Mouse (Mus musculus) C2C12 (cell line): ENCODE data around the gene Cnn2. TPM values are rescaled to one million over a fixed set of nuclear protein-coding genes. Genes with fewer than 3 reads are reported as not detected.
A peak's percentile ranks its signal among the peaks of the same experiment; 100 is the strongest.

Source experiments
- H3K27me3 ChIP-seq: one replicate; pipeline ENCODE4 v1.6.1; 2011; ENCODE audit not compliant: control insufficient read depth, insufficient read depth, insufficient read length
- H3K36me3 ChIP-seq: one replicate; pipeline ENCODE4 v1.6.1; 2011; ENCODE audit not compliant: control insufficient read depth, insufficient read depth
- H3K4me3 ChIP-seq: one replicate; pipeline ENCODE4 v1.5.1; 2011; ENCODE audit warnings: mild to moderate bottlenecking, control low read depth; ENCODE audit not compliant: poor library complexity, insufficient read depth, severe bottlenecking
- H3K79me2 ChIP-seq: one replicate; pipeline ENCODE4 v1.6.1; 2011; ENCODE audit not compliant: control insufficient read depth, insufficient read depth
- H3K79me3 ChIP-seq: one replicate; pipeline ENCODE4 v1.6.1; 2011; ENCODE audit warnings: low read depth, control low read depth
- H3ac ChIP-seq: one replicate; pipeline ENCODE3; 2011; ENCODE audit warnings: low read depth; ENCODE audit not compliant: control insufficient read depth, insufficient read length
- CEBPB ChIP-seq: IDR thresholded peaks from one replicate; pipeline ENCODE4 v1.6.1; 2011; ENCODE audit warnings: low read depth, mild to moderate bottlenecking, control low read depth, moderate library complexity
- CTCF ChIP-seq: IDR thresholded peaks from one replicate; pipeline ENCODE4 v1.5.1; 2011; ENCODE audit not compliant: control insufficient read depth, insufficient read depth, insufficient read length
- FOSL1 ChIP-seq: IDR thresholded peaks from one replicate; pipeline ENCODE4 v1.8.0; 2011; ENCODE audit warnings: mild to moderate bottlenecking, low read length; ENCODE audit not compliant: poor library complexity, insufficient read depth, severe bottlenecking
- MAX ChIP-seq: IDR thresholded peaks from one replicate; pipeline ENCODE4 v1.6.1; 2011; ENCODE audit warnings: mild to moderate bottlenecking, control low read depth
- MYOD1 ChIP-seq: IDR thresholded peaks from one replicate; pipeline ENCODE4 v1.6.1; 2011; ENCODE audit warnings: low read depth; ENCODE audit not compliant: control insufficient read depth, insufficient read length
- MYOG ChIP-seq: IDR thresholded peaks from one replicate; pipeline ENCODE4 v1.6.1; 2011; ENCODE audit not compliant: control insufficient read depth, insufficient read length; ENCODE audit errors: extremely low read depth
- USF1 ChIP-seq: IDR thresholded peaks from one replicate; pipeline ENCODE4 v1.6.1; 2011; ENCODE audit warnings: low read depth, mild to moderate bottlenecking, control low read depth, moderate library complexity
- polyA plus RNA-seq: library from polyadenylated mRNA; unstranded; fragments of >200 nt; fragmentation: generic; extraction: Trizol; gene quantifications from one replicate; pipeline ENCODE4 v1.2.1, GENCODE M21; 2012; ENCODE audit warnings: missing spikeins

The Cnn2 gene
- polyA plus RNA-seq, 1 experiment, result 437 TPM

- Histone ChIP-seq H3K79me2 (no peaks in the 10 kb centered on the region), H3K27me3 (no peaks in the 10 kb centered on the region), H3ac (no peak overlapping the region), H3K79me3 (no peaks in the 10 kb centered on the region), H3K4me3 (no peak overlapping the region), H3K36me3 (no peaks in the 10 kb centered on the region)
- TF ChIP-seq FOSL1 (no peak), MYOD1 (peak; percentile 32)
Observed at GRCm38 (mm10) chr10:79946752-79947322, 41.5 kb upstream of the Cnn2 start.

GRCm38 (mm10) chr10:79947502-79947901, 40.9 kb upstream of the Cnn2 start:
- no peaks in the 10 kb centered on the region for H3K79me2 ChIP-seq
- H3K36me3 ChIP-seq, result no peaks in the 10 kb centered on the region
- H3K4me3 ChIP-seq, result no peak overlapping the region
- no peaks in the 10 kb centered on the region for H3K27me3 ChIP-seq
- H3ac ChIP-seq, result no peak overlapping the region
- no peaks in the 10 kb centered on the region for H3K79me3 ChIP-seq
- TF ChIP-seq CTCF, result no peak
- TF ChIP-seq FOSL1, result no peak
- no peak for TF ChIP-seq MYOG
- no peak for TF ChIP-seq MYOD1
- no peak for TF ChIP-seq USF1
- no peak for TF ChIP-seq MAX
- no peak for TF ChIP-seq CEBPB

GRCm38 (mm10) chr10:79949873-79950272, 38.5 kb upstream of the Cnn2 start:
- Histone ChIP-seq H3K79me3 (no peaks in the 10 kb centered on the region), H3K36me3 (no peaks in the 10 kb centered on the region), H3ac (no peak overlapping the region), H3K27me3 (no peaks in the 10 kb centered on the region), H3K79me2 (no peaks in the 10 kb centered on the region), H3K4me3 (no peak overlapping the region)
- TF ChIP-seq CEBPB, result no peak
- no peak for TF ChIP-seq MAX
- no peak for TF ChIP-seq FOSL1
- TF ChIP-seq MYOD1, result no peak
- TF ChIP-seq MYOG, result no peak
- no peak for TF ChIP-seq USF1
- no peak for TF ChIP-seq CTCF

- TF ChIP-seq FOSL1, result peak; percentile 61
- TF ChIP-seq MYOG, result no peak
- TF ChIP-seq MYOD1, result peak; percentile 79
- Histone ChIP-seq H3K36me3 (no peaks in the 10 kb centered on the region), H3ac (no peak overlapping the region), H3K79me2 (no peaks in the 10 kb centered on the region), H3K27me3 (no peaks in the 10 kb centered on the region), H3K4me3 (no peak overlapping the region), H3K79me3 (no peaks in the 10 kb centered on the region)
Observed at GRCm38 (mm10) chr10:79950661-79951060, 37.7 kb upstream of the Cnn2 start.

GRCm38 (mm10) chr10:79953946-79954345, 34.4 kb upstream of the Cnn2 start:
- TF ChIP-seq FOSL1, result no peak
- peak; percentile 73 for TF ChIP-seq CTCF
- no peak overlapping the region for H3ac ChIP-seq
- no peaks in the 10 kb centered on the region for H3K79me3 ChIP-seq
- H3K4me3 ChIP-seq, result no peak overlapping the region
- H3K27me3 ChIP-seq, result no peaks in the 10 kb centered on the region
- H3K36me3 ChIP-seq, result no peaks in the 10 kb centered on the region
- H3K79me2 ChIP-seq, result no peaks in the 10 kb centered on the region

- Histone ChIP-seq H3K79me3 (peaks cover 7% of the 10 kb centered on the region), H3K36me3 (no peaks in the 10 kb centered on the region), H3K4me3 (no peak overlapping the region), H3ac (no peak overlapping the region), H3K27me3 (no peaks in the 10 kb centered on the region), H3K79me2 (peaks cover 8% of the 10 kb centered on the region)
- no peak for TF ChIP-seq MYOD1
- no peak for TF ChIP-seq MYOG
- TF ChIP-seq FOSL1, result no peak
- TF ChIP-seq USF1, result no peak
- TF ChIP-seq CEBPB, result no peak
- TF ChIP-seq MAX, result no peak
- TF ChIP-seq CTCF, result no peak
Observed at GRCm38 (mm10) chr10:79955691-79956090, 32.7 kb upstream of the Cnn2 start.
